Mouse (Mus musculus): Measurements from ENCODE around the gene Sel1l.

- no peak for TF ChIP-seq CTCF (conservative IDR thresholded peaks at IDR 0.05; ENCODE audit: low read length)
- no peak for TF ChIP-seq NANOG (IDR thresholded peaks at IDR 0.05; ENCODE audit: borderline replicate concordance, low read length)
These were observed 89.1 kb downstream of the Sel1l start for GRCm38 (mm10) chr12:91759836-91760235.
